ENCODE assay signal across 9 mouse cellular contexts in genomic region chr3:104671543-104671942, GRCm38 (mm10). TPM values are rescaled to one million over a fixed set of nuclear protein-coding genes. Genes with fewer than 3 reads are reported as not detected.
DNase-seq lines count a peak whose midpoint lies in the region; ATAC-seq and TF ChIP-seq lines count a peak whose summit lies in the region.
"Had no signal": no experiment of that assay in that cellular context is flagged by ENCODE, and none has a peak within 500 bp of the region (broad histone marks: within the 10 kb centered on the region; RNA-seq: fewer than 3 reads in every experiment).

No protein-coding gene starts in this region.

- no peak for TF ChIP-seq CTCF in layer of hippocampus, adult 2 months (conservative IDR thresholded peaks at IDR 0.05)

- no peaks in the 10 kb centered on the region for H3K36me3 ChIP-seq in liver, embryonic 11.5 days (ENCODE audit: control insufficient read depth, insufficient read depth, low read length)
- no peaks in the 10 kb centered on the region for H3K36me3 ChIP-seq in midbrain, embryonic 14.5 days (ENCODE audit: control insufficient read depth, insufficient read depth, low read length)
- H3K36me3 ChIP-seq: neural tube, embryonic 13.5 days had no signal

- ATAC-seq in common myeloid progenitor, adult 5-6 weeks (replicated peaks; ENCODE audit: low read depth, poor library complexity, severe bottlenecking), result peak; percentile 31; the same call in 1 of the 2 replicates
- ATAC-seq in liver, embryonic 11.5 days (replicated peaks; ENCODE audit: low FRiP score), result no peak; the same call in 1 of the 2 replicates
- no peak for ATAC-seq in midbrain, embryonic 14.5 days (ENCODE audit: low FRiP score, low TSS enrichment)

- peak; percentile 24 to 53 for DNase-seq in layer of hippocampus, adult 2 months (ENCODE audit: low spot score in 2 of 2)
- DNase-seq in layer of hippocampus, adult 8-10 months (ENCODE audit: low spot score in 2 of 2), result no peak
- DNase-seq in liver, embryonic 11.5 days (ENCODE audit: low spot score), result no peak
- peak; percentile 87 to 88 for DNase-seq in spleen, postnatal 4 days (ENCODE audit: low spot score in 2 of 2)
- DNase-seq in midbrain, embryonic 14.5 days, result no peak
- no peak for DNase-seq in yolk sac, embryonic 10.5 days (ENCODE audit: low spot score)
- no peak for DNase-seq in adrenal gland, postnatal 14 days

- H3K4me2 ChIP-seq in liver, embryonic 11.5 days, result no peak overlapping the region
- H3K4me2 ChIP-seq in midbrain, embryonic 14.5 days (ENCODE audit: low read length), result no peak overlapping the region
- H3K4me2 ChIP-seq: neural tube, embryonic 13.5 days had no signal

- H3K4me3 ChIP-seq in layer of hippocampus, adult 2 months, result no peak overlapping the region
- no peak overlapping the region for H3K4me3 ChIP-seq in liver, embryonic 11.5 days (ENCODE audit: low read depth, low read length)
- no peak overlapping the region for H3K4me3 ChIP-seq in midbrain, embryonic 14.5 days (replicated peaks; ENCODE audit: low read depth, low read length)
- H3K4me3 ChIP-seq: neural tube, embryonic 13.5 days had no signal

- no peak overlapping the region for H3K9ac ChIP-seq in liver, embryonic 11.5 days (ENCODE audit: low read depth, low read length)
- no peak overlapping the region for H3K9ac ChIP-seq in midbrain, embryonic 14.5 days (replicated peaks; ENCODE audit: low read length)
- H3K9ac ChIP-seq: neural tube, embryonic 13.5 days had no signal

- peaks cover 46% of the 10 kb centered on the region for H3K4me1 ChIP-seq in liver, embryonic 11.5 days (replicated peaks; ENCODE audit: control insufficient read depth, insufficient read depth, low read length)
- H3K4me1 ChIP-seq in midbrain, embryonic 14.5 days (ENCODE audit: control insufficient read depth, insufficient read depth, low read length), result peaks cover 5% of the 10 kb centered on the region

- 74% methylated on average over 6 of the region's 6 CpGs for WGBS in liver, embryonic 11.5 days
- 76% methylated on average over 6 of the region's 6 CpGs for WGBS in midbrain, embryonic 14.5 days

- H3K27ac ChIP-seq in layer of hippocampus, adult 2 months, result peak overlapping the region; percentile 81
- 0 out of 2 replicates have a peak overlapping the region, but pooled peaks have one; percentile 3 for H3K27ac ChIP-seq in liver, embryonic 11.5 days (ENCODE audit: low read depth, low read length)
- no peak overlapping the region for H3K27ac ChIP-seq in midbrain, embryonic 14.5 days (replicated peaks; ENCODE audit: low read depth, low read length)
- H3K27ac ChIP-seq: neural tube, embryonic 13.5 days had no signal

- H3K9me3 ChIP-seq in liver, embryonic 11.5 days (ENCODE audit: control insufficient read depth, low read length), result no peaks in the 10 kb centered on the region
- no peaks in the 10 kb centered on the region for H3K9me3 ChIP-seq in midbrain, embryonic 14.5 days (ENCODE audit: control insufficient read depth, low read length)
- H3K9me3 ChIP-seq: neural tube, embryonic 13.5 days had no signal

- H3K27me3 ChIP-seq in liver, embryonic 11.5 days (replicated peaks; ENCODE audit: control insufficient read depth, insufficient read depth, low read length), result no peaks in the 10 kb centered on the region
- H3K27me3 ChIP-seq in midbrain, embryonic 14.5 days (ENCODE audit: control insufficient read depth, insufficient read depth, low read length), result no peaks in the 10 kb centered on the region
- H3K27me3 ChIP-seq: neural tube, embryonic 13.5 days had no signal

RNA-seq across cellular contexts. Expression of gene Slc16a1, which starts 33.1 kb away (rescaled TPM):
- 10 to 100 TPM; 20.8 to 22.0 TPM for total RNA-seq in layer of hippocampus, adult 2 months (2021)
- total RNA-seq in layer of hippocampus, adult 8-10 months (2022), result 10 to 100 TPM; 26.6 to 32.9 (median 29.3) TPM
- total RNA-seq in common myeloid progenitor, adult 5-6 weeks (2017), result 82.4 and 85.1 TPM in 2 replicates
- 92.2 and 109 TPM in 2 replicates for polyA plus RNA-seq in liver, embryonic 11.5 days (2014; fragmentation: Nextera tagmentation; extraction: Ambion mirVana)
- polyA plus RNA-seq in midbrain, embryonic 14.5 days (2014; fragmentation: Nextera tagmentation; extraction: Ambion mirVana), result 7.4 and 8.9 TPM in 2 replicates
- 77.1 and 104 TPM in 2 replicates for total RNA-seq in adrenal gland, postnatal 14 days (2021)

Comparison
In these comparisons a context has a peak if more than half of its experiments do, and no peak if none do; other contexts are left out.
1. DNase-seq: peak in layer of hippocampus, adult 2 months (2 of 2) and spleen, postnatal 4 days (2 of 2); none in layer of hippocampus, adult 8-10 months (0 of 2), liver, embryonic 11.5 days (single experiment), midbrain, embryonic 14.5 days (single experiment), yolk sac, embryonic 10.5 days (single experiment) and adrenal gland, postnatal 14 days (single experiment).